Mouse (Mus musculus): ENCODE measurements around the gene Itgb2l.
"Not testable (repeated sequence)": the region's sequence is repeated elsewhere in the genome, so short reads cannot be mapped to it uniquely, and the experiment has no call there.

The Itgb2l gene

GRCm38 (mm10) chr16:96443468-96443867 lies at the start of gene Itgb2l:
Gene Itgb2l (minus strand): TSS chr16:96443619.
- no peak for DNase-seq (ENCODE audit: low spot score)

GRCm38 (mm10) chr16:96491530-96491929 lies 48.1 kb upstream of the Itgb2l start:
- DNase-seq (ENCODE audit: low spot score) = no peak

- DNase-seq (ENCODE audit: low spot score) = no peak
These were observed 44.6 kb upstream of the Itgb2l start for GRCm38 (mm10) chr16:96488038-96488437.

- DNase-seq (ENCODE audit: low spot score) = no peak
These were observed 43.7 kb upstream of the Itgb2l start for GRCm38 (mm10) chr16:96487007-96487684.

GRCm38 (mm10) chr16:96481791-96482190 lies 38.4 kb upstream of the Itgb2l start:
- DNase-seq (ENCODE audit: low spot score) = no peak

GRCm38 (mm10) chr16:96474185-96474584 lies 30.8 kb upstream of the Itgb2l start:
- no peak for DNase-seq (ENCODE audit: low spot score)

GRCm38 (mm10) chr16:96472816-96473215 lies 29.4 kb upstream of the Itgb2l start:
- DNase-seq (ENCODE audit: low spot score) = no peak

GRCm38 (mm10) chr16:96472361-96472760 lies 28.9 kb upstream of the Itgb2l start:
- DNase-seq (ENCODE audit: low spot score) = no peak

- DNase-seq (ENCODE audit: low spot score) = no peak
These were observed 26.2 kb upstream of the Itgb2l start for GRCm38 (mm10) chr16:96469640-96470039.

- DNase-seq (ENCODE audit: low spot score) = no peak
These were observed 25.3 kb upstream of the Itgb2l start for GRCm38 (mm10) chr16:96468698-96469097.

- DNase-seq (ENCODE audit: low spot score) = no peak
These were observed 24.6 kb upstream of the Itgb2l start for GRCm38 (mm10) chr16:96468011-96468410.

GRCm38 (mm10) chr16:96467445-96467844 lies 24.0 kb upstream of the Itgb2l start, which contains the start of gene Pcp4:
Gene Pcp4 (plus strand): TSS chr16:96467606.
- peak; percentile 50 for DNase-seq (ENCODE audit: low spot score)

GRCm38 (mm10) chr16:96460788-96461187 lies 17.4 kb upstream of the Itgb2l start:
- no peak for DNase-seq (ENCODE audit: low spot score)

- DNase-seq (ENCODE audit: low spot score) = no peak
These were observed 15.9 kb upstream of the Itgb2l start for GRCm38 (mm10) chr16:96459356-96459755.

- no peak for DNase-seq (ENCODE audit: low spot score)
These were observed 14.2 kb upstream of the Itgb2l start for GRCm38 (mm10) chr16:96457612-96458011.

GRCm38 (mm10) chr16:96454086-96454485 lies 10.7 kb upstream of the Itgb2l start:
- no peak for DNase-seq (ENCODE audit: low spot score)

- not testable (repeated sequence) for DNase-seq (ENCODE audit: low spot score)
These were observed 7.5 kb upstream of the Itgb2l start for GRCm38 (mm10) chr16:96450871-96451270.

- no peak for DNase-seq (ENCODE audit: low spot score)
These were observed 1.6 kb downstream of the Itgb2l start for GRCm38 (mm10) chr16:96441826-96442225.

GRCm38 (mm10) chr16:96440871-96441270 lies 2.5 kb downstream of the Itgb2l start:
- DNase-seq (ENCODE audit: low spot score) = no peak

- no peak for DNase-seq (ENCODE audit: low spot score)
These were observed 3.7 kb downstream of the Itgb2l start for GRCm38 (mm10) chr16:96439682-96440081.

- no peak for DNase-seq (ENCODE audit: low spot score)
These were observed 4.5 kb downstream of the Itgb2l start for GRCm38 (mm10) chr16:96438946-96439345.

GRCm38 (mm10) chr16:96434024-96434785 lies 9.2 kb downstream of the Itgb2l start:
- no peak for DNase-seq (ENCODE audit: low spot score)

- DNase-seq (ENCODE audit: low spot score) = no peak
These were observed 10.2 kb downstream of the Itgb2l start for GRCm38 (mm10) chr16:96433266-96433665.
